Mouse (Mus musculus) cerebellum, postnatal 4 days (tissue): ENCODE measurements around the gene Syt6.

Experiments
- DNase-seq, 2 experiments: peaks; one replicate each; pipeline ENCODE4 v3.0.0; 2022; ENCODE audit warnings: low spot score in 2 of 2, mixed read lengths in 1 of 2

Gene Syt6

DNA sequence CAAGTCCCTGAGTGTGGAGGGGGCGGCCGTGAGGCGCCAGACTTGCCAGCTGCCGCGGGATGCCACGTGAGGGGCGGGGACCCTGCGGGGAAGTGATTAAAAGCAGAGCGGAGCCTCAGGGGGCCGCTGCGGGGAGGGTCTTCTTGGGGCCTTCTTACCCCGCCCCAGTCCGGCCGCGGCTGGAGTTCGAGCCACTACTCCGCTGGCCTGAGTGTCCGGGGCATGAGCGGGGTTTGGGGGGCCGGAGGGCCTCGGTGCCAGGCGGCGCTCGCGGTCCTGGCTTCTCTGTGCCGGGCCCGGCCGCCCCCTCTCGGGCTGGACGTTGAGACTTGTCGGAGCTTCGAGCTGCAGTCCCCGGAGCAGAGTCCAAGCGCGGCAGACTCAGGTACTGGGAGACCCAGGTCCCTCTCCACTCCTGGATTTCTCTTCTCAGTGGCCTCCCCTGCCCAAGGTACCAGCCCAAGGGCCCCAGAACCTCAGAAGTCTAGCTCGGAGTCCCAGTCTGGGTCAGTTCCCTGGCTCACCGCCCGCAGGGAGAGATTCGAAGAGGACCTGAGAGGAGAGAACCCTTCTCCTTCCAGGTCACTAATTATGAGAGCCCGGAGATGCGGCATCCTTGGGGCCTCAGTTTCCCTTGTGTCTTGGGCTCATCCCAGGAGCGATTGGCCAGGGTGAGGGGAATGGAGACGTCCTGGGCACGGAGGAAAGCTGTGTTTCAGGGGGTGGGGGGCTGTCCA lies at the start of gene Syt6:
TSS of gene Syt6 (plus strand) at position 76 of the 737 bp plus-strand sequence.
- peak in 1 of 2 experiments; percentile 32 for DNase-seq

DNA sequence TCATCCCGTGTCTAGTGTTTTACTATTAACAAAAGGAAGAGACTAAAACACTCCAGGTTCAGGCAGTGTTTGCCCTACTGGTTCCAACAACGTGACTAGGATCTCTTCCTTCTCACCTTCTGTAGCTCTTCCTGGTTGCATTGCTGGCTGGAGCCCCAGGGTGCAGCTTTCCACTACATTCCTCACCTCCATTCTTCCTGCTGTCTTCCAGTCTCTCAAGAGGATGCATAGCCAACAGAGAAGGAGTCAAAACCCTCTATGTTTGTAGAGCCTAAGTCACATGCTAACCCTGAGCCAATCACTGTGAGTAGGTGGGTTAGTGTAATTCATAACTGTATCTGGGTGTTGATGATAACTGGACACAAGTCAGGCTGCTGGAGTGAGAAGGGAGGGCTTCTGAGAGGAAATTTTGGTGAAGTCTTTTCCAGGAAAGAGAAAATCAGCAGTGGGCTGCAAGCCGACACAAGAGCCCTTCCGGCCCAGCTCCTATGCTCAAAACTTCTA lies 48.8 kb upstream of the Syt6 start:
- DNase-seq, result no peak

GRCm38 (mm10) chr3:103526864-103527263 lies 48.2 kb upstream of the Syt6 start:
- DNase-seq, result no peak

- no peak for DNase-seq
These were observed 41.0 kb upstream of the Syt6 start for GRCm38 (mm10) chr3:103534036-103534435.

- no peak for DNase-seq
These were observed 39.8 kb upstream of the Syt6 start for GRCm38 (mm10) chr3:103535207-103535606.

GRCm38 (mm10) chr3:103539148-103539547 lies 35.9 kb upstream of the Syt6 start:
- DNase-seq, result peak in 1 of 2 experiments; percentile 31

GRCm38 (mm10) chr3:103546166-103546565 lies 28.9 kb upstream of the Syt6 start:
- no peak for DNase-seq

DNA sequence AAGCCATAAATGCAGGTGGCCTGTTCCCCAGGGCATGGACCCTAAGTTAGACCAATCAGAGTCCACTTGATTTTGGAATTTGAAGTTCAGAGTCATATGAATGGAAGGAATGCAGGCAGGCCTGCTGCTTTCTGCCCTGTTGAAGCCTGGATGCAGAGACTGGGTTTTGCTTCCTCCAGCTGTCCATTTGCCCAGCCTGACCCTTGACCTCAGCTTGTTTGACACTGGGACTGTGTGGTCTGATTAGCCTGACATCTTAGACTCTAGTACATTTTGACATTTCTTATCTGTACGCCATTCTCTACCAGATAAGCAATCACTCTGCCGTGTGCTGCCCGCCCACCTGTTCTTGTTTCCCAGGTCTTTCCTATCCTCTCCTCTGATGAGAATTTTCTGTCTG lies 28.4 kb upstream of the Syt6 start:
- DNase-seq, result no peak

- no peak for DNase-seq
These were observed 24.8 kb upstream of the Syt6 start for GRCm38 (mm10) chr3:103550236-103550635.

GRCm38 (mm10) chr3:103567226-103567625 lies 7.8 kb upstream of the Syt6 start:
- DNase-seq, result no peak

- no peak for DNase-seq
These were observed 2.5 kb upstream of the Syt6 start for GRCm38 (mm10) chr3:103572526-103572925.

- DNase-seq, result no peak
These were observed 1.8 kb upstream of the Syt6 start for GRCm38 (mm10) chr3:103573106-103573790.

- peak in 1 of 2 experiments; percentile 25 for DNase-seq
These were observed 1.3 kb upstream of the Syt6 start for GRCm38 (mm10) chr3:103573791-103574166.

GRCm38 (mm10) chr3:103574566-103575155 lies 370 bp upstream of the Syt6 start:
- no peak for DNase-seq

DNA sequence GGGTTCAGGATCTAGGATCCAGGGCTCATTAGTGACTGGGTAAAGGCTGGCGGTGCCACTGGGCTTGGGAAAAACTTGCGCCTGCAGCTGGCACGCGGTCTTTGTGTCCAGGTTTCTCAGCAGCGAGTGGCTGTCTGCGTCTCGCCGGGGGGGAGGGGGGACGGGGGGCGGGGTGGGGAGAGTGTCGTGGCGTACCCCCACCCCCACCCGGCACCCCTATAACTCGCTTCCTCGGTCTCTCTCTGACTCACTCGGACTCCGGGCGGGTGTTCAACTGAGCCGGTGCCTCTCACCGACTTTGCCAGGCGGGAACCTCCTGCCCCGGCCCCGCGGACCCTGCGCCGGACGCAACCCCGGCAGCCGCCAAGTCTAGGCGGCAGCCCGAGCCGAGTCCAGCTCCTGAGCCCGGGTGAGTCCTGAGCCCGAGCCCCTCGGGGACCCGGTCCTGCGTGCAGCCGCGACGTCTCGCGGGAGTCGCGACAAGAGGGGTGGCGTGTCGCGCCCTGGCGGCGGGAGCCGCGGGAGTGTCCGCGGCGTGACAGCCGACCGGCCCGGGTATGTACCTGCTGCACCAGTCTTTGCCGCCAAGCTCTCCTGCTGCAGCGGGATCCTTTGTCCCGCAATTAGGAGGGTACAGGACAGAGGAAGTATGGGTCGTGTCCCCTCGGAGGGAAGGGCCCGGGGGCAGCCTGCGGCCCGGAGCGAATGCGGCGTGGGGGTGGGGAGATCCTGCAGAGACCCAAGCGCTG lies 1.0 kb downstream of the Syt6 start:
- DNase-seq, result peak in 1 of 2 experiments; percentile 26

DNA sequence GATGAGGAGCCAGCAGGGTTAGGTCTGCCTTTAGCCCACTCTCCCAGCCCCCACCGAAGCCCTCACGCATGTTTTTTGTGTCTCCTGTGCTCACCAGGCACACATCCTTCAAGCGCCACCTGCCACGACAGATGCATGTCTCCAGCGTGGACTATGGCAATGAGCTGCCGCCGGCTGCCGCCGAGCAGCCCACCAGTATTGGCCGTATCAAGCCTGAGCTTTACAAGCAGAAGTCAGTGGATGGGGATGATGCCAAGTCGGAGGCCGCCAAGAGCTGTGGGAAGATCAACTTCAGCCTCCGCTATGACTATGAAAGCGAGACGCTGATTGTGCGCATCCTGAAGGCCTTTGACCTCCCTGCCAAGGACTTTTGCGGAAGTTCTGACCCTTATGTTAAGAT lies 12.1 kb downstream of the Syt6 start:
- DNase-seq, result no peak

- no peak for DNase-seq
These were observed 12.6 kb downstream of the Syt6 start for GRCm38 (mm10) chr3:103587672-103588071.

DNA sequence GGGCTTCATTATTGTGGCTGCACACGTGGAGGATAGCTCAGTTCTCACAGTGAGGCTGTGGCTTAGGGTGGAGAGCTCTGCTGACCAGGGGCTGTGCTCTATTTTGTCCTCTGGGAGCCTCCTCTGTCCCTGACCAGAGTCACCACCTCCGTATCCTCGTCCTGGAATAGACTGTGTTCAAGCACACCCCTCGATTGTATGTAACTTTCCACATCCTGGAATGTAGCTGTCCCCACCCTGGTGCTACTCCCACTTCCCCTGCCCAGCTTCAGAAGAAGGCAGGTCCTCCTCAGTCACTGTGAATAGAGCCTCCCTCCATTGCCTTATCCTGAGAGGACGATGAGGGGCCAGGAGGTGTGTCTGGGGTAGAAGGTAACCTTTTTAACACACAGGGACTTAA lies 14.6 kb downstream of the Syt6 start:
- DNase-seq, result no peak

GRCm38 (mm10) chr3:103592636-103593035 lies 17.6 kb downstream of the Syt6 start:
- DNase-seq, result no peak

DNA sequence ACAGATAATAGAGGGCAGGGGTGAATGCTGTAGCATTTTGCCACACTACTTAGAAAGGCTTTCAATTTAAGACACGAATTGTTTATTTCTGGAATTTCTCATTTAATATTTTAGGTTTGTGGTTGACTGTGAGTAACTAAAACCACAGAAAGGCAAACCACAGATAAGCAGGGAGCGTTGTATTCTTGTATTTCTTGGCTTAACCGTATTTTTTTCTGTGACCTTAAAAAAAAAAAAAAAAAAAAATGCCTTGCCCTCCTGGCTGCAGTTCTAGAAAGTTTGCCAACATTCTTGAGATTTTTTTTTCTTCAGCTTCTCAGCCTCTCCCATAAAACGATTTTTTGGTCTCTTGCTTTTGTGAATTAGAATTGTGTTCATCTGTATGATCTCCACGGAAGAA lies 18.6 kb downstream of the Syt6 start:
- no peak for DNase-seq

GRCm38 (mm10) chr3:103595271-103595810 lies 20.3 kb downstream of the Syt6 start:
- no peak for DNase-seq

DNA sequence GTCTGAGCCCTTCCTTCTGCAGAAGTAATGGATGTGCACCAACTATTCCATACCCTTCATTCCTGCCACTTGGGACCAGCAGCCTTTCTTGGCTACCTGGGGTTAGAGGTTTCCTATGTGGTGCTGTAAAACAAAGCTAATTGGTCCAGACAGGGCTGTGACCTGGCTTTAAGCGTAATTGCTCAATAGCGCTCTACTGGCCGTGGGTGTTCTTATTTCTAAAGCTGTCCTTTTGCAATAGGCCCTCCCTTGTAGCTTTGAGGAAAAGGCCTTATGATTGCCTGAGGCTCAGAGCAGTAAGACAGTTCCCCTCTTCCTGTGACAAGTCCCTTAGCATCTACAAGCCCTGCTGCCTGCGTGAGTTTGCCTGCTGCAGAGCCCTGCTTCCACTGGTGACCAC lies 22.6 kb downstream of the Syt6 start:
- DNase-seq, result no peak
